Mouse (Mus musculus): ENCODE results near the gene Wdr78. TPM values are rescaled to one million over a fixed set of nuclear protein-coding genes. Genes with fewer than 3 reads are reported as not detected.

Wdr78 gene
- 1.7 and 1.8 TPM in 2 replicates for polyA plus RNA-seq (2012; rRNA removed)

- no peaks in the 10 kb centered on the region for H3K36me3 ChIP-seq (ENCODE audit: control insufficient read depth, insufficient read depth, low read length)
- TF ChIP-seq POLR2A (IDR thresholded peaks at IDR 0.05; ENCODE audit: low read depth, low read length): peak; percentile 6
- TF ChIP-seq CTCF (conservative IDR thresholded peaks at IDR 0.05; ENCODE audit: insufficient read depth, insufficient read length, low read depth, low read length): no peak
- DNase-seq: peak; percentile 98
- H3K27ac ChIP-seq (ENCODE audit: insufficient read depth, low read depth, low read length): peak within 1 kb of the TSS; percentile 90
- no peaks in the 10 kb centered on the region for H3K27me3 ChIP-seq (replicated peaks; ENCODE audit: control insufficient read depth, insufficient read depth, low read length)
- WGBS: under 1% methylated on average over 87 of the region's 90 CpGs
- H3K4me1 ChIP-seq (ENCODE audit: control insufficient read depth, insufficient read depth, low read length): peaks cover 12% of the 10 kb centered on the region; the same call in 1 of the 2 replicates
- H3K4me3 ChIP-seq (ENCODE audit: insufficient read depth, low read depth, low read length): peak within 1 kb of the TSS; percentile 82
Observed at GRCm38 (mm10) chr4:103114184-103115111, at the start of gene Wdr78, which contains the start of gene Mier1. Gene Wdr78, minus strand, starts transcription at chr4:103114555. Gene Mier1, plus strand, starts transcription at chr4:103114390.

DNA sequence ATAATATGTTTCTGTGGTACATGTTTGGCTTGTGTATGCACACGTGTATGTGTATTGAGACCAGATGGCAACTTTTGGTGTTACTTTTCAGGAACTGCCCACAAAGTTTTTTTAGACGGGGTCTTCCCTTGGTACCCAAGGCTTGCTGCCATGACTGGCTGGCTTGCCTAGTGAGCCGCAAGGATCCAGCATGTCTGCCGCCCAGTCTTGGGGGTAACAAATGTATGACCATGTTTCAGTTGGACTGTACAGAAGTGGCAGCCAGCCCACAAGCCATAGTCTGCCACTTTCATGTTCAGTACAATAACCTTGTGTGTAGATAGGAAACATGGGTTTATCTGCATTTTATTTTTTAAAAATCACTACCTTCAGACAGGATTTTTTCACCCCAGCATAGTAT, 44.4 kb upstream of the Wdr78 start:
- no peaks in the 10 kb centered on the region for H3K27me3 ChIP-seq (replicated peaks; ENCODE audit: control insufficient read depth, insufficient read depth, low read length)
- no peak overlapping the region for H3K4me3 ChIP-seq (ENCODE audit: insufficient read depth, low read depth, low read length)
- no peak for DNase-seq
- peaks cover 12% of the 10 kb centered on the region for H3K36me3 ChIP-seq (ENCODE audit: control insufficient read depth, insufficient read depth, low read length)
- WGBS: 95% methylated on average over 4 of the region's 4 CpGs
- H3K4me1 ChIP-seq (ENCODE audit: control insufficient read depth, insufficient read depth, low read length): no peaks in the 10 kb centered on the region
- no peak for TF ChIP-seq CTCF (conservative IDR thresholded peaks at IDR 0.05; ENCODE audit: insufficient read depth, insufficient read length, low read depth, low read length)
- no peak for TF ChIP-seq POLR2A (IDR thresholded peaks at IDR 0.05; ENCODE audit: low read depth, low read length)
- no peak overlapping the region for H3K27ac ChIP-seq (ENCODE audit: insufficient read depth, low read depth, low read length)

DNA sequence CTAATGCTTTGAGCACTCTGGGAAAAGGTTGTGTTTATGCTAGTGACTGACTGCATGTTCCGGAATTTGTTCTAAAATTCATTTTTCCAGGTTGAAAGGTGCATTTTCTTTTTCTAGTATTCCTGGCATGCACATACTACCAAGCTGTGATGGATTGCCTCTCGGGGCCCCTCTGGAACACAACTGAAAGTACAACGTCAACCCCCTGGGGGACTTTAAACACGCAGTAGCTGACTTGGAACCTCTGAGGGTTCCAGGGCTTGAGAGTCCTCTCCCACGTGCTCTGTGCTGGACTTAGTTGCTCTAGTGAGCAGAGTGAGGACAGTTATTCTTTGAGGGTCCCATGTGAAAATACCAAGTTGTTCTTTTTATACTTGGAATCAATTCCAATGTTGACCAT, 37.6 kb upstream of the Wdr78 start:
- Histone ChIP-seq H3K4me3 (ENCODE audit: insufficient read depth, low read depth, low read length) (no peak overlapping the region), H3K27me3 (replicated peaks; ENCODE audit: control insufficient read depth, insufficient read depth, low read length) (no peaks in the 10 kb centered on the region), H3K36me3 (ENCODE audit: control insufficient read depth, insufficient read depth, low read length) (peaks cover 17% of the 10 kb centered on the region), H3K4me1 (ENCODE audit: control insufficient read depth, insufficient read depth, low read length) (no peaks in the 10 kb centered on the region), H3K27ac (ENCODE audit: insufficient read depth, low read depth, low read length) (no peak overlapping the region)
- no peak for TF ChIP-seq POLR2A (IDR thresholded peaks at IDR 0.05; ENCODE audit: low read depth, low read length)
- DNase-seq: no peak
- WGBS: 84% methylated on average over 5 of the region's 5 CpGs

DNA sequence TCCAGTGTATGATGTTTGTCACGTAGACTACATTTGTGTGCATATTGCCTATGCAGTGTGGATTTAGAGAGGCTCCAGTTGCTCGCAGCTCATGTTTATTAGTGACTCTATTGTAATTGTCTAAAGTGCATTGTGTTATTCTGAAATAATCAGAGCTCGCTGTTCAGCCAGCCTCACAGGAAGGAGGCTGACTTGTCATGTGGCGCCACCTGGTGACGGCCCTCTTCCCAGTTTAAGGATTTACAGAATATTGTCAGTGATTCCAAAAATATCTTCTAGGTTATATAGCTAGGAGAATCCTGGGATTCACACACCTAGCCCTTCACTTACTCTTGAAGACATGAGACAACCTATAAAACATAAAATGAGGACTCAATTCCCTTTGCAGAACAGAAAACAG, 32.0 kb upstream of the Wdr78 start:
- Histone ChIP-seq H3K27me3 (replicated peaks; ENCODE audit: control insufficient read depth, insufficient read depth, low read length) (no peaks in the 10 kb centered on the region), H3K4me3 (ENCODE audit: insufficient read depth, low read depth, low read length) (no peak overlapping the region), H3K36me3 (ENCODE audit: control insufficient read depth, insufficient read depth, low read length) (peaks cover 18% of the 10 kb centered on the region), H3K27ac (ENCODE audit: insufficient read depth, low read depth, low read length) (no peak overlapping the region), H3K4me1 (ENCODE audit: control insufficient read depth, insufficient read depth, low read length) (no peaks in the 10 kb centered on the region)
- 30% methylated on average over 5 of the region's 5 CpGs for WGBS
- peak; percentile 75 for DNase-seq
- TF ChIP-seq CTCF (conservative IDR thresholded peaks at IDR 0.05; ENCODE audit: insufficient read depth, insufficient read length, low read depth, low read length) (peak; percentile 87), POLR2A (IDR thresholded peaks at IDR 0.05; ENCODE audit: low read depth, low read length) (no peak)

- peak; percentile 33 for DNase-seq
- H3K4me1 ChIP-seq (ENCODE audit: control insufficient read depth, insufficient read depth, low read length): peaks cover 6% of the 10 kb centered on the region; the same call in 1 of the 2 replicates
- TF ChIP-seq POLR2A (IDR thresholded peaks at IDR 0.05; ENCODE audit: low read depth, low read length) (no peak), CTCF (conservative IDR thresholded peaks at IDR 0.05; ENCODE audit: insufficient read depth, insufficient read length, low read depth, low read length) (no peak)
- peak overlapping the region; percentile 38 for H3K27ac ChIP-seq (ENCODE audit: insufficient read depth, low read depth, low read length)
- WGBS: 36% methylated on average over 1 of the region's 1 CpGs
- peaks cover 4% of the 10 kb centered on the region for H3K36me3 ChIP-seq (ENCODE audit: control insufficient read depth, insufficient read depth, low read length)
- no peaks in the 10 kb centered on the region for H3K27me3 ChIP-seq (replicated peaks; ENCODE audit: control insufficient read depth, insufficient read depth, low read length)
- H3K4me3 ChIP-seq (ENCODE audit: insufficient read depth, low read depth, low read length): no peak overlapping the region
Observed at GRCm38 (mm10) chr4:103136946-103137345, 22.6 kb upstream of the Wdr78 start.

- 75% methylated on average over 4 of the region's 4 CpGs for WGBS
- Histone ChIP-seq H3K4me1 (ENCODE audit: control insufficient read depth, insufficient read depth, low read length) (peaks cover 6% of the 10 kb centered on the region; the same call in 1 of the 2 replicates), H3K4me3 (ENCODE audit: insufficient read depth, low read depth, low read length) (no peak overlapping the region), H3K27me3 (replicated peaks; ENCODE audit: control insufficient read depth, insufficient read depth, low read length) (no peaks in the 10 kb centered on the region), H3K27ac (ENCODE audit: insufficient read depth, low read depth, low read length) (no peak overlapping the region), H3K36me3 (ENCODE audit: control insufficient read depth, insufficient read depth, low read length) (no peaks in the 10 kb centered on the region; the same call in 1 of the 2 replicates)
- no peak for DNase-seq
- no peak for TF ChIP-seq CTCF (conservative IDR thresholded peaks at IDR 0.05; ENCODE audit: insufficient read depth, insufficient read length, low read depth, low read length)
- no peak for TF ChIP-seq POLR2A (IDR thresholded peaks at IDR 0.05; ENCODE audit: low read depth, low read length)
Observed at GRCm38 (mm10) chr4:103126533-103126932, 12.2 kb upstream of the Wdr78 start.

- no peaks in the 10 kb centered on the region for H3K27me3 ChIP-seq (replicated peaks; ENCODE audit: control insufficient read depth, insufficient read depth, low read length)
- peaks cover 12% of the 10 kb centered on the region; the same call in 1 of the 2 replicates for H3K4me1 ChIP-seq (ENCODE audit: control insufficient read depth, insufficient read depth, low read length)
- H3K27ac ChIP-seq (ENCODE audit: insufficient read depth, low read depth, low read length): no peak overlapping the region
- no peak for TF ChIP-seq POLR2A (IDR thresholded peaks at IDR 0.05; ENCODE audit: low read depth, low read length)
- no peak for TF ChIP-seq CTCF (conservative IDR thresholded peaks at IDR 0.05; ENCODE audit: insufficient read depth, insufficient read length, low read depth, low read length)
- H3K4me3 ChIP-seq (ENCODE audit: insufficient read depth, low read depth, low read length): no peak overlapping the region
- DNase-seq: no peak
- no peaks in the 10 kb centered on the region for H3K36me3 ChIP-seq (ENCODE audit: control insufficient read depth, insufficient read depth, low read length)
Observed at GRCm38 (mm10) chr4:103123606-103124005, 9.3 kb upstream of the Wdr78 start.

Measured in kidney, adult 2 months (tissue).